Mouse (Mus musculus) neural tube, embryonic 11.5 days (tissue): ENCODE results near the gene Ppfia1. TPM values are rescaled to one million over a fixed set of nuclear protein-coding genes. Genes with fewer than 3 reads are reported as not detected.

Experiments
- ATAC-seq: fragments of 200-750 bp; cut with Nextera tagmentation; 2 replicates; pipeline ENCODE4 v1.8.0; 2017; ENCODE audit warnings: moderate number of reproducible peaks, mild to moderate bottlenecking, moderate TSS enrichment, moderate library complexity; ENCODE audit not compliant: insufficient read depth, low FRiP score, low TSS enrichment
- DNase-seq: peaks from one replicate; pipeline ENCODE4 v3.0.0-alpha.2; 2015; ENCODE audit warnings: low spot score
- H3K27ac ChIP-seq: fragments of 300-500 bp; sonication (generic); 2 replicates; pipeline ENCODE4 v1.5.1; 2014; ENCODE audit warnings: low read depth, mild to moderate bottlenecking, low read length
- H3K27me3 ChIP-seq: fragments of 300-500 bp; sonication (generic); 2 replicates; pipeline ENCODE4 v1.6.1; 2014; ENCODE audit warnings: mild to moderate bottlenecking, low read length, mixed read lengths; ENCODE audit not compliant: control insufficient read depth, insufficient read depth
- H3K36me3 ChIP-seq: fragments of 300-500 bp; sonication (generic); 2 replicates; pipeline ENCODE4 v1.6.1; 2014; ENCODE audit warnings: mild to moderate bottlenecking, low read length, moderate library complexity, mixed read lengths; ENCODE audit not compliant: control insufficient read depth, insufficient read depth
- H3K4me1 ChIP-seq: fragments of 300-500 bp; sonication (generic); 2 replicates; pipeline ENCODE4 v1.6.1; 2014; ENCODE audit warnings: low read length, mixed read lengths; ENCODE audit not compliant: control insufficient read depth, insufficient read depth
- H3K4me2 ChIP-seq: fragments of 300-500 bp; sonication (generic); 2 replicates; pipeline ENCODE4 v1.6.1; 2014; ENCODE audit warnings: low read depth, mild to moderate bottlenecking, moderate library complexity
- H3K4me3 ChIP-seq: fragments of 300-500 bp; sonication (generic); 2 replicates; pipeline ENCODE4 v1.5.1; 2014; ENCODE audit warnings: low read depth, low read length
- H3K9ac ChIP-seq: fragments of 300-500 bp; sonication (generic); 2 replicates; pipeline ENCODE4 v1.6.1; 2014; ENCODE audit warnings: mild to moderate bottlenecking, low read length
- H3K9me3 ChIP-seq: fragments of 300-500 bp; sonication (generic); 2 replicates; pipeline ENCODE4 v1.6.1; 2016; ENCODE audit warnings: low read length; ENCODE audit not compliant: control insufficient read depth
- WGBS: fragments of 180-500 bp; shearing (Covaris S2); extraction: QIAGEN DNeasy Blood & Tissue Kit; methylation state at CpG from one replicate; pipeline ENCODE4 v1.1.7; 2014; 5-methylcytosine and 5-hydroxymethylcytosine counted together
- polyA plus RNA-seq: library from polyadenylated mRNA; unstranded; fragments of >200 nt; fragmentation: Nextera tagmentation; extraction: Ambion mirVana; gene quantifications from 2 replicates; pipeline ENCODE4 v1.2.1, GENCODE M21; 2014

The Ppfia1 gene
- polyA plus RNA-seq, 1 experiment from 2014 or later = 45.0 TPM

GRCm38 (mm10) chr7:144558552-144558951, 5.0 kb upstream of the Ppfia1 start:
- 54% methylated on average over 6 of the region's 6 CpGs for WGBS
- Histone ChIP-seq H3K4me3 (no peak overlapping the region), H3K36me3 (no peaks in the 10 kb centered on the region), H3K4me1 (no peaks in the 10 kb centered on the region), H3K9me3 (no peaks in the 10 kb centered on the region), H3K9ac (no peak overlapping the region), H3K27me3 (no peaks in the 10 kb centered on the region), H3K4me2 (no peak overlapping the region), H3K27ac (no peak overlapping the region)
- no peak for ATAC-seq
- DNase-seq = no peak

DNA sequence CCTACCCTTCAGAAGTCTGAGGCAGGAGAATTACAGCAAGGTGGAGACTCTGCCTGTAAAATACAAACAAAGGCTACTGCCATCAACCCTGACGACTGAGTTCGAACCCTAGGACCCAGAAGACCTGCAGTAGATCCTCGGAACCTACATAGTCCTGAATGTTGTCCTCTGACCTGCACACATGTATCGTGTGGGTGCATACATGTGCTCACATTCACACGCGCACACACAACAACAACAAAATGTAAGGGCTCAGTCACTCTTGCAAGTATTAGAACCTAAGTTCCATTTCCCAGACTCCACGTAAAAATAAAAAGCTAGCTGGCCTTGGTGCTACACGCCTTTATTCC, 569 bp upstream of the Ppfia1 start:
- WGBS = 30% methylated on average over 8 of the region's 8 CpGs
- ATAC-seq = no peak; the same call in 1 of the 2 replicates
- Histone ChIP-seq H3K36me3 (peaks cover 2% of the 10 kb centered on the region; the same call in 1 of the 2 replicates), H3K9ac (peak overlapping the region; percentile 56), H3K27ac (no peak overlapping the region), H3K4me2 (peak overlapping the region; percentile 81), H3K27me3 (no peaks in the 10 kb centered on the region), H3K4me1 (peaks cover 8% of the 10 kb centered on the region), H3K4me3 (peak overlapping the region; percentile 96), H3K9me3 (no peaks in the 10 kb centered on the region)
- DNase-seq = peak; percentile 19

- no peak for DNase-seq
- peak overlapping the region; percentile 95; the same call in 1 of the 2 replicates for H3K9ac ChIP-seq
- H3K36me3 ChIP-seq = peaks cover 2% of the 10 kb centered on the region; the same call in 1 of the 2 replicates
- no peak overlapping the region for H3K27ac ChIP-seq
- H3K27me3 ChIP-seq = no peaks in the 10 kb centered on the region
- H3K4me1 ChIP-seq = peaks cover 8% of the 10 kb centered on the region
- peak overlapping the region; percentile 81; the same call in 1 of the 2 replicates for H3K4me2 ChIP-seq
- no peak for ATAC-seq
- H3K4me3 ChIP-seq = peak overlapping the region; percentile 96
- H3K9me3 ChIP-seq = no peaks in the 10 kb centered on the region
- 87% methylated on average over 8 of the region's 8 CpGs for WGBS
These were observed 1.3 kb downstream of the Ppfia1 start for GRCm38 (mm10) chr7:144552274-144552673.

DNA sequence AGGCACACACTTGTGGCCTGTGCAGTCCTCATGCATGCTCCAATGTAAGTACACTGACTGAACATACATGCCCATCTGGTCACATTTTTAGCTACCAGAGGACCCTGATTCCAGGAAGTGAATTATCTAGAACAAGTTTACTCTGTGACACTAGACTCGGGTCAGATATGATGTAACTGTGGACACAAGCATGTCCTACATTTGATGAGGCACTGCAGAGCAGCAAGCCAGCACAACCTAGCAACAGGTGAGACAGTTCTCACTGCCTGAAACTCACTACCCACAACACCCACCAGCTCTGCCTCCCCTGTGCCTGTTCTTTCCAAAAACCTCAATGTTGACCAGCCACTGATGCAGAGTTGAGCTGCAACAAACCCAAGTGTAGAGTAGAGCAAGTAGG, 2.7 kb downstream of the Ppfia1 start:
- H3K36me3 ChIP-seq = peaks cover 2% of the 10 kb centered on the region; the same call in 1 of the 2 replicates
- no peaks in the 10 kb centered on the region for H3K27me3 ChIP-seq
- no peak overlapping the region for H3K9ac ChIP-seq
- H3K4me2 ChIP-seq = no peak overlapping the region
- H3K4me1 ChIP-seq = peaks cover 8% of the 10 kb centered on the region
- ATAC-seq = no peak
- DNase-seq = no peak
- 95% methylated on average over 1 of the region's 1 CpGs for WGBS
- H3K9me3 ChIP-seq = no peaks in the 10 kb centered on the region
- H3K27ac ChIP-seq = no peak overlapping the region
- no peak overlapping the region for H3K4me3 ChIP-seq

DNA sequence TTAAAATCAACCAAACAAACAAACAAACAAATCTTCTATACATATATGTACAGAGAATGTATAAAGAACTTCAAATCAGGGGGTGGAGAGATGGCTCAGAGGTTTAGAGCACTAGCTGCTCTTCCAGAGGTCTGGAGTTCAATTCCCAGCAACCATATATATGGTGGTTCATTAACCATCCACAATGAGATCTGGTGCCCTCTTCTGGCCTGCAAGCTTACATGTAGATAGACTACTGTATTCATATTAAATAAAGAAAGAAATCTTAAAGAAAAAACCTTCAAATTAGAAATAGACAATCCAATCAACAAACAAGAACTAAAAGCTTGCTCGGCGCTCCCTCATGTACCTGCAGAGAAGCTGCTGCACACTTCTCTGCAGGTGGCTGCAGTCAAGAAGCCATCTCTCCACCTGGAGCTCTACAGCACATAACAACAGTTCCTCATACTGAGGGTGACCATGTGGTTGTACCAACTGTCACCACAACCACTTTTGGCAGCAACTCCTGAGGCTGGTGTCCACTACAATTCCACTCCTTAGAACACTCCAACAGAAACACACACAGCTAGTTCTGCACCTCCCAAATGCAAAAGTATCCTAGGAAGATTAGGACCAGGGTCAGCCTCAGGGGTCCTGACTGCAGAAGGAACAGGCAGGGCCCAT, 3.5 kb downstream of the Ppfia1 start:
- 94% methylated on average over 2 of the region's 2 CpGs for WGBS
- Histone ChIP-seq H3K4me3 (no peak overlapping the region), H3K27me3 (no peaks in the 10 kb centered on the region), H3K9me3 (no peaks in the 10 kb centered on the region), H3K4me1 (peaks cover 8% of the 10 kb centered on the region), H3K27ac (no peak overlapping the region), H3K9ac (no peak overlapping the region), H3K4me2 (no peak overlapping the region), H3K36me3 (peaks cover 2% of the 10 kb centered on the region; the same call in 1 of the 2 replicates)
- DNase-seq = no peak
- ATAC-seq = no peak

- no peaks in the 10 kb centered on the region; the same call in 1 of the 2 replicates for H3K36me3 ChIP-seq
These were observed 8.3 kb downstream of the Ppfia1 start for GRCm38 (mm10) chr7:144545231-144545630.

DNA sequence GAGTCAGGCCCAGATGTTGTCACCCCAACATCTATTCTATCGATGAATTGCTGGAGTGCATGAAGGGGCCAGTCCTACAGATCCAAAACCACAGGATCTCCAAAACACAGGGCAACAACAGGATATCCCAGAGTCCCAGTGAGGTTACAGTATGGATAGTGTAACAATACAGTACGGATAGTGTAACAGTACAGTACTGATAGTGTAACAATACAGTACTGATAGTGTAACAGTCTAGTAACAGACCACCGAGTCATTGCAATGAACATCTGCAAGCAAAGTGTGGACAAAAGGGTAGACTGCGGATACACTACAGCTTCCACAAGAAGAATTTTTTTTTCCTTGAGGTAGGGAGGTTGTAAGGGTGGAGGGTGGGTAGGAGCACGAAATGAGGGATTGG, 12.2 kb downstream of the Ppfia1 start:
- no peaks in the 10 kb centered on the region; the same call in 1 of the 2 replicates for H3K36me3 ChIP-seq
- H3K4me3 ChIP-seq = no peak overlapping the region
- H3K9ac ChIP-seq = no peak overlapping the region
- H3K4me1 ChIP-seq = no peaks in the 10 kb centered on the region
- no peaks in the 10 kb centered on the region for H3K27me3 ChIP-seq
- WGBS = 95% methylated on average over 5 of the region's 5 CpGs
- DNase-seq (no peak), ATAC-seq (no peak)
- H3K4me2 ChIP-seq = no peak overlapping the region
- no peak overlapping the region for H3K27ac ChIP-seq
- no peaks in the 10 kb centered on the region for H3K9me3 ChIP-seq

More at GRCm38 (mm10) chr7:144545231-144545630, 8.3 kb downstream of the Ppfia1 start:
- H3K9ac ChIP-seq = no peak overlapping the region
- no peak overlapping the region for H3K27ac ChIP-seq
- WGBS = 90% methylated on average over 3 of the region's 3 CpGs
- DNase-seq (no peak), ATAC-seq (no peak)
- no peak overlapping the region for H3K4me3 ChIP-seq
- no peaks in the 10 kb centered on the region for H3K4me1 ChIP-seq
- H3K4me2 ChIP-seq = no peak overlapping the region
- H3K9me3 ChIP-seq = no peaks in the 10 kb centered on the region
- H3K27me3 ChIP-seq = no peaks in the 10 kb centered on the region

DNA sequence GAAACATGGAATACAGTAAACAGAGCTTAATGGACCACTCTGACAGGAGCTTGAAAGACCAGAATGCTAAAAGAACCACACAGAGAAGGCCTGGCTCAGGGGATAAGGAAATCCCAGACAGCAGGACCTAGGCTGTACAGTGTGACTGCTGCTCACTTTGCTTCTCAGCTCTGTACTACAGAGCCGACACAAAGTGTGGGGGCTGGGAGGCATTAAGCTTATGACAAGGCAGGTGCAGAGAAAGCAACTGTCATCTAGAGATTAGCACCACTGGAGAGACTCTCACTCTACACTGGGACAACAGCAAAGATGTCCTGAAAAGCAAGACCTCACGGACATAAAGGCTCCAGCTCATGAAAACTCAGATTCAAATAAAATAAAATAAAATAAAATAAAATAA, 14.4 kb downstream of the Ppfia1 start:
- WGBS = 85% methylated on average over 2 of the region's 2 CpGs
- Histone ChIP-seq H3K9ac (no peak overlapping the region), H3K36me3 (no peaks in the 10 kb centered on the region; the same call in 1 of the 2 replicates), H3K9me3 (no peaks in the 10 kb centered on the region), H3K4me2 (no peak overlapping the region), H3K27ac (no peak overlapping the region), H3K27me3 (no peaks in the 10 kb centered on the region), H3K4me1 (no peaks in the 10 kb centered on the region), H3K4me3 (no peak overlapping the region)
- no peak for ATAC-seq
- DNase-seq = no peak

DNA sequence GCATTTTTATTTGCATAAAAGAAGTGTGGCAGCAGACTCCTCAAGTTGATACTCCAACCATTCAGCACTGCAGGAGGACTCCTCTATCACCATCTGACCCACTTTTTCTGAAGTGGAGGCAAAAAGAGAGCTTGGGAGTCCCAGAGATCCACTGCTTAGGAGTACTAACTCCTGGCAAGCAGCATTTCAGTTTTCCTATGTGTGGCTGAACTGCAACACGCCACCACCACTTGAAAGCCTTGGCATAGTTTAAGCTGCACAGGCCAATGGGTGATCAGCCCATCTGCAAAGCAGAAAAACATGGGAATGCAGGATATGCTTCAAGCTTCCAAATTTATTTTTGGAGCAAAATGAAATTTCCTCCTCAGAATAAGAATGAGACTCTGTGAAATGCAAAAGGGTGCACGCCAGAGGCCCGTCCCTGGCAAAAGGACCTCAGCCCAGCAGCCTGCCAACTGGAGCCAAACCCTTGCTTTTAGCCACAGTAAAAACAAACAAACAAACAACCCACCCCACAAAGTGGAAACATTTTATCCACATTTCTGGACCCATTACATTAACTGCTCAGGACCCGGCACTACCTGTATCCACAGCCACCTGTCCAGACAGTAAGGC, 15.4 kb downstream of the Ppfia1 start:
- 96% methylated on average over 4 of the region's 4 CpGs for WGBS
- no peak overlapping the region for H3K4me2 ChIP-seq
- no peak overlapping the region for H3K9ac ChIP-seq
- ATAC-seq (no peak), DNase-seq (no peak)
- no peaks in the 10 kb centered on the region for H3K4me1 ChIP-seq
- H3K9me3 ChIP-seq = no peaks in the 10 kb centered on the region
- no peak overlapping the region for H3K27ac ChIP-seq
- no peaks in the 10 kb centered on the region; the same call in 1 of the 2 replicates for H3K36me3 ChIP-seq
- no peaks in the 10 kb centered on the region for H3K27me3 ChIP-seq
- no peak overlapping the region for H3K4me3 ChIP-seq
